Mouse (Mus musculus): Measurements from ENCODE around the gene Itpripl2. TPM values are rescaled to one million over a fixed set of nuclear protein-coding genes. Genes with fewer than 3 reads are reported as not detected.

Gene Itpripl2
- total RNA-seq, 2 experiments from 2014 or later: 1.7 to 4.6 TPM

GRCm38 (mm10) chr7:118489706-118490665 is 1.8 kb downstream of the Itpripl2 start:
- ATAC-seq (replicated peaks; ENCODE audit: low FRiP score, poor library complexity, severe bottlenecking): no peak

DNA sequence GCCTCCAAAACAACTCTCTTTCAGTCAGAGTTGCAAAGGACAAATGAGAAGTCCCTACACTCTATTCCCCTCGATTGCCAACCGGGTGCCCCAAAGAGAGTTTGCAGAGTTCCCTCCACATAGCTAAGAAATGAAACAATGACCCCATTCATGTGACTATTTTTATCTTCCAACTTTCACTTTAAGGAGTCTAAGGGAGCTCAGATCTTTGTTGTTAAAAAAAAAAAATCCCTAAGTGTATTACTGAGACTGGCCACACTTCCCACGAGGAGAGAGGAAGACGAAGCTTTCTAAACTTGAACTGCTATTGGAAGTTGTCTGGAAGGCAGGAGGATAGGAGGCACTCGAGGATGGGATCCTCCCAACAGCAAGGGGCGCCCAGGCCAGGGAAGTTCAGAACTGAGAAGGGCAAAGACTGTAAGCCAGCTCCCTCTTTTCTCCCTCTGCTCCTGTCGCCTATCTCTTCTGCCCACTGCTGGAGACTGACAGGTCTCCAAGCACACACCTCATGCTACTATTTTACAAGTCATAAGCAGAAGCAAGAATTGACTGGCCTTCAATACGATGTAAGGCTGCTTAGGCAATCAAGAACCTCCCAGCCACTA is 3.6 kb downstream of the Itpripl2 start:
- no peak for ATAC-seq (replicated peaks; ENCODE audit: low FRiP score, poor library complexity, severe bottlenecking)

DNA sequence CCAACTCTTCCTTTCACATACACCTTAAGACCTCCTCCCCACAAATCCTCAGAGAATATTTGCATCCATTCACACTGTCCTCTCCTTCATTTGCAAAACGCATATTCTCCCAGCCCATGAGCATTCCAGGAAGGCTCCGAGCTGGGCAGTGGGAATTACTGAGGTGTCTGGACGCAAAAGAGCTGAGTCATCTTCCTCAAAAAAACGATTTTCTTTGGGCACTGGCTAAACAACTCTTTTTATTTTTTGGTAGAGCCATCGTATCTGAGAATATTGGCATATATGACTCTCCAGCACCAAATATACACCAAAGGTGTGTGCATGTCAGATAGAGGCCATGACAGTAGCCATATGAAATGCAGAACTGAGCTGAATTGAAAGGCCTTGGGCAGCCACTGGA is 4.9 kb downstream of the Itpripl2 start:
- ATAC-seq (replicated peaks; ENCODE audit: low FRiP score, poor library complexity, severe bottlenecking): no peak

DNA sequence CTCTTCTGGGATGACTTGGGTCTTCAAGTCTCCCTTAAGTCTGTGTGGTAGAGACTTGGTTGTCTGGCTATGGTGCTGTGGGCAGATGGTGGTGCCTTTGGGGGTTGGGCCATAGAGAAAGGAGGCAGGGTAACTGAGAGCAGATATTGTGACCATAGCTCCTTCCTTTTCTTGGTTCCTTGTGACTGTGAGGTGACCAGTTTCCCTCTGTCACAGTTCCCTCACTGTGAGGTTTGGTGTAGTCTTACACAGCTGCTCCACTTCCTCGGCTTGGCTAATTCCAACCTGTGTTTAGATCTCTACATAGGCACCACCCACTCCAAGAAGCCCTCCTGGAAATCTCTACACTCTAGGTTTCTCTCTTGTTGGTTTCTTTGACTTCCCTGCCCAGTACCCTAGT is 7.8 kb downstream of the Itpripl2 start:
- no peak for ATAC-seq (replicated peaks; ENCODE audit: low FRiP score, poor library complexity, severe bottlenecking)

DNA sequence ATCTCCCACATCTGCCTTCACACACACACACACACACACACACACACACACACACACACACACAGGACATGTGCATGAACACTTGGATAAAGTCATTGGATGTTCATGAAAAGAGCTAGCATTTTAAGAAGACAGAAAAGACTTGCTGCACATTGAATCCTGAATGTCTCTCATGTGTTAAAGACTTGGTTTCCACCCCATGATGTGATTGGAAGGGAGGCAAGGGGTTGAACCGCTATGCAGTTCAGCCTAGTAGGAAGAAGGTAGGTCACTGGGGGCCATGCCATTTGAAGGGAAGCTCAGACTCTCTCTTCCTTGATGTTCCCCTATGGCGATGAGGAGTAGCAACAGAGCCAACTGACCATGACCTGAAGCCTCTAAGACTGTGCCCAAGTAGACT is 9.8 kb downstream of the Itpripl2 start:
- no peak for ATAC-seq (replicated peaks; ENCODE audit: low FRiP score, poor library complexity, severe bottlenecking)

DNA sequence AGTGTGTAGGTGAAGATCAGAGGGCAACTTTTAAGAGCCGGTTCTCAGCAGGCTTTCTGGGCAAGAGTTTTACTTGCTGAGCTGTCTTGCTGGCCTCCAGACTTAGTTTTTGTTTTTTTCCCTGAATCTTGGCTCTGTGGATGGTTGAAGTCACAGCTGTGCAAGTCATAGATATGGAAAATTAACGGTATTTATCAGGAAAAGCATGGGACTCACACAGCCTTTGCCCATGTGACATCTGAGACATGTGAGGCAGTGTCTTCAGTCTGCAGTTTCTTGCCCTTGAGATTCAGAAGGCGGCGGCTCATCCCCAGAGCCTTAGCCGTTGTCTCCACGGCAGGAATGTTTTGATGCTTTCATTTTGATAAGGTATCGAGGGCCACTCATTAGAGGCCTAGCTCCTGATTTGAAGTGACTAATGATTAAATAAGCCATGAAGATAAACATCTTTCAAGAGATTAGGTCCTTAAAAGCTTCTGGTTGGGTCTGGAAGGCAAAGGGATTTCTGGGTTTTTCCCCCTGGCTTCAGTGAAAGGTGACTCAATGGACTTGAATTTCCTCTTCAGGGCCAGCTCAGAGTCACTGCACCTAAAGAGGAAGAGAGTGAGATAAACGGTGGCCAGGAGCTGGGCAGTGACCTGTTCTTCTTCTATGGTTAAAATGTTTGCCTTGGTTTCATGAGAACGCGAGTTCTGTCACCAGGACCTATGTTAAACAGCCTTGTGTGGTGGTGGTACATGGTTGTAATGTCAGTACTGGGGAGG is 10.5 kb downstream of the Itpripl2 start:
- no peak for ATAC-seq (replicated peaks; ENCODE audit: low FRiP score, poor library complexity, severe bottlenecking)

DNA sequence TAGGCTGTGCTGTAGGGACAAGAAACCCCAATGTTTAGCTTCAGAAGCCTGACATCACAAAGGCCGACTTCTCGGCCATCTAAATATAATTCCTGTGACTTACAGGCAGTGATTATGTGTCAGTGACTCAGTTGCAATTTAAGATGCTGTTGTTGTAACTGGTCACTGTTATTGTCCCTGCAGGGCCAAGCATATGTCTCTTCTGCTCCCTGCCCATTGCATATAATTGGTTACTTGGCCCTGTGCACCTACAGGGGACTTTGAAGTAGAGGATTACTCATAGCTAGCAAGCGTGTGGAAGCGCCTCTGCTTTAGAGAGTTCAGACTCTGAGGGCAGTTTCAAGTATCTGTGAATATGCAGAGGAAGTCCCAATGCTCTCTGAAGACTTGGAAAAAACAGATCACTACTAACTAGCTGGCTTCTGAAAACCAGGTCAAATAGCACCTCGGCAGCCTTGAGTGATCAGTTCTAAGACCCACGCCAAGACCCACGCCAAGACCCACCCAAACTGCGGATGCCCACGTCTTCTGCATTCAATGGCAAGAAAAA is 11.5 kb downstream of the Itpripl2 start:
- ATAC-seq (replicated peaks; ENCODE audit: low FRiP score, poor library complexity, severe bottlenecking): no peak

- ATAC-seq (replicated peaks; ENCODE audit: low FRiP score, poor library complexity, severe bottlenecking): no peak
These were observed 12.9 kb downstream of the Itpripl2 start for GRCm38 (mm10) chr7:118478835-118479312.

DNA sequence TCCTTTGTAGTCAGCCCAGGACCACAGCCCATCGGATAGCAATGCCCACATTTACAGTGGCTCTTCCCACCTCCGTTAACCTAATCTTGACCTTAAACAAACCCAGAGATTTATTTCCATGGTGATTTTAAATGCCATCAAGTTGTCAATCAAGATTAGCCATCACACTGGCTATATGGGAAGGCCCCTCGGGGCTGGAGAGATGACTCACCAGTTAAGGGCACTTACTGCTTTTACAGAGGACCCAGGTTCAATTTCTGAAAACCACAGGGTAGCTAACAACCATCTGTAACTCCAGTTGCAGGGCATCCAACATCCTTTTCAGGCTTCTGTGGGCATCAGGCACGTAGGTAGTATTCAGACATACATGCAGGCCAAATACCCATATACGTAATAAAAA is 15.3 kb downstream of the Itpripl2 start:
- no peak for ATAC-seq (replicated peaks; ENCODE audit: low FRiP score, poor library complexity, severe bottlenecking)

DNA sequence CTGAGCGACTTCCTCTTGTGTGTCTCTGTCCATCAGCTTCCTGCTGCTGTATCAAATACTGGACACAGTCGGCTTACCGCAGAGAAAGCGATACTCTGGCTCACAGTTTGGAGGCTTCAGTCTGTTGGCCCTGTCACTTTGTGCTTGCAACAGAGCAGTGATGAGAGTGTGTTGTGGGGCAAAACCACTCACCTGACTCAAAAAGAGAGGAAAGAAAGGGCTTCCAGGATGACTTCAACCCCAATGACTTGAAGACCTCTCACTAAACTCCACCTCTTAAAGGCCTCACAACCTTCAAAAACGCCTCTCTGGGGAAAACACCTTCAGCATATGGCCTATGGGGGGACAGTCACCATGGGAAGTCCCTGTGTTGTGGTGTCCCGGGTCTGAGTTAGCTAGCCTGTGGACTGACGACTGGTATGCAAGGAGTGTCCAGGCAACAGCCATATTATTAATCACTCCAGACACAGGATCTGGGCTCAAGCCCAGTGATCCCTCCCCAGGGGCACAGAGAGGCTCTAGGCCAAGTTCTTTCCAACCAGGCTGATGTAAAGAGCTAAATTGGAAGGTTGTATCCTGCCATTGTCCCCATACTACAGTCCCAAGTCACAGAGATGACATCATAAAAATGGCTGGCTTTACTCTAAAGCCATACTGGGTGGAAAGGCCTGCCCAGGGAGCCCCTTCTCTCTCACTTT is 16.6 kb downstream of the Itpripl2 start:
- no peak for ATAC-seq (replicated peaks; ENCODE audit: low FRiP score, poor library complexity, severe bottlenecking)

DNA sequence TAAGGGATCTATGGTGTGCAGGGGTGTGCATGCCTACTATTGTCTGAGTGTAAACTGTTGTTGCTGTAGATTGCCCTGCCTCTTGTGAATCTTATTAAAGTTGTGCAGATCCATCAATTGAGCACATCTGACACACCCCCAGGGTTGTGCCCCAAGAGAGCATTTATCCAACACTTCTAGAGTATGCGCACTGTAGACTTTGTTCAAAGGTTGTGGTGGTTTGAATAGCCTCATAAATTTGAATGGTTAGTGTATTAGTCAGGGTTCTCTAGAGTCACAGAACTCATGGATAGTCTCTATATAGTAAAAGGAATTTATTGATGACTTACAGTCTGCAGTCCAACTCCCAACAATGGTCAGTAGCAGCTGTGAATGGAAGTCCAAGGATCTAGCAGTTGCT is 18.9 kb downstream of the Itpripl2 start:
- no peak for ATAC-seq (replicated peaks; ENCODE audit: low FRiP score, poor library complexity, severe bottlenecking)

DNA sequence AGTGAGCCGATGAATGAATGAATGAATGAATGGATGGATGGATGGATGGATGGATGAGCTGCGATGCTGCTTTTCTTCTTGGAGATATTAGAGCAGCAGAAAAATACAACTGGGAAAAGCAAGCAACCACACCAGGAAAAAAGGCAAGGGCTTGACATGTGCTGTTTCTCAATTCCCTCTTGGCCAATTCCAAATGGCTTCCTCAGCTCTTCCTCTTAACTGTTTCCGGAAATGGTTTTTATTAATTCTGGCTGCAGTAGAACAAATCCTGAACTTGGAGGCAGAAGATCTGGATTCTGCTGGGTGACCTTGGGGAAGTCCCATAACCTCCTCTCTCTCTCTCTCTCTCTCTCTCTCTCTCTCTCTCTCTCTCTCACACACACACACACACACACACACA is 23.7 kb downstream of the Itpripl2 start:
- ATAC-seq (replicated peaks; ENCODE audit: low FRiP score, poor library complexity, severe bottlenecking): no peak

GRCm38 (mm10) chr7:118464432-118464831 is 27.3 kb downstream of the Itpripl2 start:
- ATAC-seq (replicated peaks; ENCODE audit: low FRiP score, poor library complexity, severe bottlenecking): no peak

DNA sequence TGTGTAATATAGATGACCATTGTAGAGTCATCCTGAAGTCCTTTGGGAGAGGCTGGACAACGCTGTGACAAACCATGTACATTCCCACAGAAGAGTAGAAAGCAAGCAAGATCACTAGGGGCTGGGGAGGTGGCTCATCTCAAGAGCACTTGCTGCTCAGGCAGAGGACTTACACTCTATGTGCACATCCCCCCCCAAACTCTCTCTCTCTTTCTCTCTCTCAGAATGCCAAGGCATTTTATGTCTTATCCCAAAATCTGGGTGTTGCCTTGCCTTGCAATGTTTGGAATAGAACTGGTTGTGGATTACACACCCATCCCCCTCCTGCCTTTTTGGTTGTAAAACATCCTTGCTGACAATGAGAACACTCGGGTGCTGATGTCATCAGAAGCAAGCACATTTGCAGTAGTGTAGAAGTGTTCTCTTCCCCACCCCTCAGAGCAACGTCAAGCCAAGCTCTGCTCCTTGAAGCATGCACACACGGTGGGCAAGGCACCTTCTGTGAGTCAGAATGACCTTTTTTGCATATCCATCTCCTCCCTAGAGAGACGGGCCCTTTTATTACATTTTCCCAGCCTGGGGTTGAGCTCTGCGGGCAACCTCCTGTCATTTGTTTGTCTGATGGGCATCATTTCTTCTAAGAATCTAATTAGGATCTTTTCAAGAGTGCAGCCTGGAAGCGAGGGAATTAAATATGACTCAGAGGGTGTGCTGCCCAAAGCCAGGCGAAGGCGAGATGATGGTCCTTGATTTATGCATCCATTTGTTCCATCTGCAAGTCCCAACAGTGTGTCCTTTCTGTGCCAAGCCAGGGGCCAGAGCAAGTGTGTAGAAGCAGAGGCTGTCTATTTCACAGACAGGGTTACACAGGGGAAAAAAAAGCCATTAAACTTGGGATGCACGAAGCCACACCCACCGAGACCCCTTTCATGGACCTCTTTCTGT is 28.7 kb downstream of the Itpripl2 start:
- ATAC-seq (replicated peaks; ENCODE audit: low FRiP score, poor library complexity, severe bottlenecking): no peak

GRCm38 (mm10) chr7:118461400-118462136 is 30.2 kb downstream of the Itpripl2 start:
- ATAC-seq (replicated peaks; ENCODE audit: low FRiP score, poor library complexity, severe bottlenecking): no peak

- no peak for ATAC-seq (replicated peaks; ENCODE audit: low FRiP score, poor library complexity, severe bottlenecking)
These were observed 38.1 kb downstream of the Itpripl2 start for GRCm38 (mm10) chr7:118453722-118454121.

DNA sequence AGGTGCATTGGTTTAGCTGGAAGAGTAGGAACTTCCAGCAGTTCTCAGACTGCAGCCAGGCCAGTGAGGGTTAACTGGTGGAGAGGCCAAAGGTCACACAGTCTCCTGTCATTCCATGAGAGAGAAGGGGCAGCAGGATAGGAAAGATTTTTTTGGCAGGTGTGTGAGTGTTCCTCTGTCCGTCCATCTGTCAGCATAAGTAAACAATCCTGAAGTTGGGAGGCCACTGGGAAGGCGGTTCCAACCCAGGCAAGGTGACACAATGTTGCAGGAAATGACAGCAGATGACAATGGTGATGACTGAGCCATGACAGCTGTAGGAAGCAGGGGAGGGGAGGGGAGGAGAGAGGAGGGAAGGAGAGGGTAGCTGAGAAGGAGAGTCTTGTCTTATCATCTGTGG is 38.8 kb downstream of the Itpripl2 start:
- ATAC-seq (replicated peaks; ENCODE audit: low FRiP score, poor library complexity, severe bottlenecking): no peak

Data from erythroid progenitor cell, adult 5-6 weeks (primary cell).